In the genomic region with DNA sequence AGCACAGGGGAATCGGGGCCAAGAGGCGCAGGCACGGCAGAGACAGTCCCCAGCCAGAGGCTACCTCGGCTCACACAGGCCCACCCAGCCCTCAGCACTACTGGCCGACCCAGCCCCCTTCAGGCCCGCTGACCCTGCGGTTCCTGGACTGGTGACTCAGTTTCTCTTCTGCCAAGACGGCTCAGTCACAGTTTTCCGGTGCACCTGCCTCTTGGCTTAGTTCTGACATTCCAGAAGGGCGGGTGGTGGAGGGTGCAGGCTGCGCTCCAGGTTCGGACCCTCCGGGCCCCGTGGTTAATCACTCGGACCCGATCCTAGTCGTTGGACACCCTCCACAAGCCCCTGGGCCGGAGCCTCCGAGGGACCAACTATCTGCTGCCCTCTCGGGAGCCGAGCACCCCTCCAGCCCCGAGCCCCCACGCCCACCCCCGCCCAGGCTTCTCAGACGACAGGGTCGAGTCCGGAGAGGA, we compare ENCODE assay signal across 1 mouse cellular context.
TF ChIP-seq lines count a peak whose summit lies in the region.

No protein-coding gene starts in this region.

TF ChIP-seq in CH12.LX, 34 proteins besides CTCF, POLR2A, EP300 and RAD21:
- no peak for TF ChIP-seq MAX (IDR thresholded peaks at IDR 0.05; ENCODE audit: low read length)
- no peak for TF ChIP-seq IRF4 (IDR thresholded peaks at IDR 0.05; ENCODE audit: low read depth, low read length)
- no peak for TF ChIP-seq USF2 (conservative IDR thresholded peaks at IDR 0.05; ENCODE audit: low read depth, low read length)
- TF ChIP-seq PAX5 (IDR thresholded peaks at IDR 0.05; ENCODE audit: low read length), result no peak
- TF ChIP-seq MYC (IDR thresholded peaks at IDR 0.05; ENCODE audit: low read depth, low read length), result no peak
- TF ChIP-seq TBP (conservative IDR thresholded peaks at IDR 0.05; ENCODE audit: low read depth, low read length), result no peak
- no peak for TF ChIP-seq JUND (conservative IDR thresholded peaks at IDR 0.05; ENCODE audit: low read depth, low read length)
- TF ChIP-seq ZKSCAN1 (IDR thresholded peaks at IDR 0.05; ENCODE audit: borderline replicate concordance, low read depth, low read length), result no peak
- no peak for TF ChIP-seq NELFE (IDR thresholded peaks at IDR 0.05; ENCODE audit: low read depth, low read length)
- no peak for TF ChIP-seq ZC3H11A (IDR thresholded peaks at IDR 0.05; ENCODE audit: low read depth, low read length)
- TF ChIP-seq CHD1 (IDR thresholded peaks at IDR 0.05; ENCODE audit: low read depth, low read length), result no peak
- no peak for TF ChIP-seq CHD2 (IDR thresholded peaks at IDR 0.05; ENCODE audit: low read length)
- no peak for TF ChIP-seq RCOR1 (conservative IDR thresholded peaks at IDR 0.05; ENCODE audit: low read depth, low read length)
- TF ChIP-seq E2F4 (IDR thresholded peaks at IDR 0.05; ENCODE audit: insufficient replicate concordance, low read depth, low read length), result no peak
- no peak for TF ChIP-seq JUN (IDR thresholded peaks at IDR 0.05; ENCODE audit: insufficient read depth, low read depth, low read length)
- no peak for TF ChIP-seq GABPA (IDR thresholded peaks at IDR 0.05; ENCODE audit: insufficient replicate concordance, low read depth, low read length)
- no peak for TF ChIP-seq ELF1 (IDR thresholded peaks at IDR 0.05; ENCODE audit: low read depth, low read length)
- TF ChIP-seq ZMIZ1 (IDR thresholded peaks at IDR 0.05; ENCODE audit: low read depth, low read length), result no peak
